Mouse (Mus musculus) heart, adult 8-10 months (tissue): ENCODE results near the gene Gm20518. TPM values are rescaled to one million over a fixed set of nuclear protein-coding genes. Genes with fewer than 3 reads are reported as not detected.

Source experiments
- total RNA-seq, 4 experiments: library from RNA; stranded (reverse); gene quantifications; 2 replicates each; pipeline ENCODE4 v1.2.4; 2022

Gene Gm20518
- total RNA-seq, 4 experiments from 2014 or later, result 0.13 to 0.65 (median 0.28) TPM

Other genes with a start within 250 kb of the Gm20518 start
- gene Ccdc74a, start 245.2 kb downstream of the Gm20518 start, total RNA-seq, result under 1 TPM in 2 of 4 experiments, not detected in 2; 0.60 to 0.62 TPM
- 10 to 100 TPM; 22.3 to 27.2 (median 23.0) TPM for gene Med15, start 158.8 kb downstream of the Gm20518 start, total RNA-seq
- 10 to 100 TPM; 18.8 to 23.0 (median 19.4) TPM for gene Klhl22, start 132.1 kb downstream of the Gm20518 start, total RNA-seq
- 1 to 10 TPM; 3.3 to 5.2 (median 4.4) TPM for gene Scarf2, start 94.4 kb downstream of the Gm20518 start, total RNA-seq
- not detected for gene B830017H08Rik, start 58.5 kb downstream of the Gm20518 start, total RNA-seq
- gene Car15, start 53.3 kb downstream of the Gm20518 start, total RNA-seq, result 1 to 10 TPM; 1.3 to 2.3 (median 1.9) TPM
- gene Tssk1, start 2.6 kb upstream of the Gm20518 start, total RNA-seq, result under 1 TPM in 3 of 4 experiments, not detected in 1; 0.17 to 0.33 (median 0.22) TPM
- 10 to 100 TPM; 44.4 to 51.8 (median 48.7) TPM for gene Dgcr2, start 6.9 kb upstream of the Gm20518 start, total RNA-seq
- under 1 TPM in 1 of 4 experiments, not detected in 3; 0.20 TPM for gene Tssk2, start 7.0 kb upstream of the Gm20518 start, total RNA-seq
- 10 to 100 TPM in 1 of 4 experiments, 1 to 10 TPM in 3; 8.0 to 10.1 (median 9.6) TPM for gene Ess2, start 19.7 kb upstream of the Gm20518 start, total RNA-seq
- gene Gsc2, start 23.4 kb upstream of the Gm20518 start, total RNA-seq, result not detected
- gene Slc25a1, start 36.5 kb upstream of the Gm20518 start, total RNA-seq, result 1 to 10 TPM; 4.6 to 7.9 (median 7.2) TPM
- not detected for gene Vpreb2, start 88.8 kb upstream of the Gm20518 start, total RNA-seq
- gene Dgcr6, start 161.2 kb upstream of the Gm20518 start, total RNA-seq, result 10 to 100 TPM; 40.3 to 52.7 (median 40.4) TPM
- 10 to 100 TPM; 12.9 to 36.7 (median 16.9) TPM for gene Prodh, start 198.5 kb upstream of the Gm20518 start, total RNA-seq
- 1 to 10 TPM; 2.8 to 4.7 (median 3.8) TPM for gene Rtn4r, start 236.0 kb upstream of the Gm20518 start, total RNA-seq